Mouse (Mus musculus): Measurements from ENCODE around the gene Rab5b. TPM values are rescaled to one million over a fixed set of nuclear protein-coding genes. Genes with fewer than 3 reads are reported as not detected.
"Not testable (repeated sequence)": the region's sequence is repeated elsewhere in the genome, so short reads cannot be mapped to it uniquely, and the experiment has no call there.

Gene Rab5b
- polyA plus RNA-seq, 1 experiment from 2014 or later: 128 TPM

GRCm38 (mm10) chr10:128731992-128732391, 35.9 kb upstream of the Rab5b start:
- H3K27me3 ChIP-seq (ENCODE audit: control insufficient read depth, insufficient read depth, low read depth, low read length): no peaks in the 10 kb centered on the region
- H3K9me3 ChIP-seq (replicated peaks; ENCODE audit: control insufficient read depth, low read length, poor library complexity, severe bottlenecking): 0 out of 2 replicates have a peak, but pooled peaks cover 2% of the 10 kb centered on the region
- no peaks in the 10 kb centered on the region for H3K4me1 ChIP-seq (ENCODE audit: control insufficient read depth, insufficient read depth, low read length)
- H3K4me2 ChIP-seq (ENCODE audit: low read length): no peak overlapping the region
- H3K4me3 ChIP-seq (ENCODE audit: low read depth, low read length): no peak overlapping the region
- no peaks in the 10 kb centered on the region for H3K36me3 ChIP-seq (ENCODE audit: control insufficient read depth, insufficient read depth, low read length)
- ATAC-seq: no peak
- no peak overlapping the region for H3K27ac ChIP-seq (ENCODE audit: low read length)
- H3K9ac ChIP-seq (ENCODE audit: low read depth, low read length): no peak overlapping the region

DNA sequence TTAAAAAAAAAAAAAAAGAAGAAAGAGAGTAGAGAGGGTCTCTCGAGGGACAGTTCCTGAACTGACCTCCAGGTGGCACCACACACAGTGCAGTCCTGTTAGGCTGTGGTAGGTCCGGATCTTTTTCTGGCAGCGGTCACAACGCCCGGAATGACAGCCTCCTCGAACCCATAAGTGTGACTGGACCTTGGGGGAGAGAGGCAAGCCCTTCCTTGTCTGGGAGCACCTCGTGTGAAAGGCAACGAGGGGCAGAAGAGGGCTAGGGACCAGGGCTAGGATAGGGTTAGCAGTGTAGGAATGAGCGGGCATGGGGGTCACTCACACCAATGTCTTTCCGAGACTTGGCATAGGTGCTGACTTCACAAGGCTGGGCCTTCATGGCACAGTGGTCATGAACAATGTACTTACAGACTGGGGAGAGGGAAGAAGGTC, 35.0 kb upstream of the Rab5b start:
- Histone ChIP-seq H3K36me3 (ENCODE audit: control insufficient read depth, insufficient read depth, low read length) (no peaks in the 10 kb centered on the region), H3K4me2 (ENCODE audit: low read length) (no peak overlapping the region), H3K27ac (ENCODE audit: low read length) (no peak overlapping the region), H3K4me1 (ENCODE audit: control insufficient read depth, insufficient read depth, low read length) (no peaks in the 10 kb centered on the region), H3K27me3 (ENCODE audit: control insufficient read depth, insufficient read depth, low read depth, low read length) (no peaks in the 10 kb centered on the region), H3K9ac (ENCODE audit: low read depth, low read length) (no peak overlapping the region), H3K9me3 (replicated peaks; ENCODE audit: control insufficient read depth, low read length, poor library complexity, severe bottlenecking) (0 out of 2 replicates have a peak, but pooled peaks cover 2% of the 10 kb centered on the region), H3K4me3 (ENCODE audit: low read depth, low read length) (no peak overlapping the region)
- peak; percentile 28; the same call in 1 of the 2 replicates for ATAC-seq
- WGBS: 17% methylated on average over 10 of the region's 10 CpGs

- Histone ChIP-seq H3K4me2 (ENCODE audit: low read length) (no peak overlapping the region), H3K9me3 (replicated peaks; ENCODE audit: control insufficient read depth, low read length, poor library complexity, severe bottlenecking) (0 out of 2 replicates have a peak, but pooled peaks cover 2% of the 10 kb centered on the region), H3K27me3 (ENCODE audit: control insufficient read depth, insufficient read depth, low read depth, low read length) (no peaks in the 10 kb centered on the region), H3K36me3 (ENCODE audit: control insufficient read depth, insufficient read depth, low read length) (no peaks in the 10 kb centered on the region), H3K4me3 (ENCODE audit: low read depth, low read length) (no peak overlapping the region), H3K9ac (ENCODE audit: low read depth, low read length) (no peak overlapping the region), H3K4me1 (ENCODE audit: control insufficient read depth, insufficient read depth, low read length) (no peaks in the 10 kb centered on the region), H3K27ac (ENCODE audit: low read length) (no peak overlapping the region)
- 88% methylated on average over 5 of the region's 5 CpGs for WGBS
- ATAC-seq: no peak
Observed at GRCm38 (mm10) chr10:128728059-128728458, 32.0 kb upstream of the Rab5b start.

- H3K4me2 ChIP-seq (ENCODE audit: low read length); H3K27ac ChIP-seq (ENCODE audit: low read length); H3K36me3 ChIP-seq (ENCODE audit: control insufficient read depth, insufficient read depth, low read length); H3K4me3 ChIP-seq (ENCODE audit: low read depth, low read length); H3K27me3 ChIP-seq (ENCODE audit: control insufficient read depth, insufficient read depth, low read depth, low read length); ATAC-seq; H3K4me1 ChIP-seq (ENCODE audit: control insufficient read depth, insufficient read depth, low read length); H3K9me3 ChIP-seq (replicated peaks; ENCODE audit: control insufficient read depth, low read length, poor library complexity, severe bottlenecking); H3K9ac ChIP-seq (ENCODE audit: low read depth, low read length): not testable (repeated sequence)
- 71% methylated on average over 3 of the region's 4 CpGs for WGBS
Observed at GRCm38 (mm10) chr10:128725466-128725865, 29.4 kb upstream of the Rab5b start.

DNA sequence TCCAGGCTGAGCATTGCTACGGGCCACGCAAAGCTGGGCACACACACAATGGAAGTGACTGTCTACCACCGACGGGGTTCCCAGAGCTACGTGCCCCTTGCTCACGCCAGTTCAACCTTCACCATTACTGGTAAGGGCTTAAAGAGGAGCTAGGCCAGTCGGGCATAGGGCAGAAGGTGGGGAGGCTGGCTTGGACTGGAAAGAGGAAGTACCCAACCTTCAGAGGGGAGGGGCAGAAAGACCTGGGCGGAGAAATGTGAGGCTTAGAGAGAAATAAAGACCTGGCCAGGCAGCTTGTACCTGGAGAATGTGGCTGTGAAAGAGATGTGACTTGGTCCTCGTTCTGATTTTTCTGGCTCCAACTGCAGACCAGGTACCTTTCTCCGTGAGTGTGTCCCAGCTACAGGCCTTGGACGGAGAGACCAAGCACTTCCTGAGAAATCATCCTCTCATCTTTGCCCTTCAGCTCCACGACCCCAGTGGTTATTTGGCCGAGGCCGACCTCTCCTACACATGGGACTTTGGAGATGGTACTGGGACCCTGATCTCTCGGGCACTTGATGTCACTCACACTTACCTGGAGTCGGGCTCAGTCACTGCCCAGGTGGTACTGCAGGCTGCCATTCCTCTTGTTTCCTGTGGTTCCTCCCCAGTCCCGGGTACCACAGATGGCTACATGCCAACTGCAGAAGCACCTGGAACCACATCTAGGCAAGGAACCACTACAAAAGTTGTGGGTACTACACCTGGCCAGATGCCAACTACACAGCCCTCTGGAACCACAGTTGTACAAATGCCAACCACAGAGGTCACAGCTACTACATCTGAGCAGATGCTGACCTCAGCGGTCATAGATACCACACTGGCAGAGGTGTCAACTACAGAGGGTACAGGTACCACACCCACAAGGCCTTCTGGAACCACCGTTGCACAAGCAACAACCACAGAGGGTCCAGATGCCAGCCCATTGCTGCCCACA, 19.8 kb upstream of the Rab5b start:
- no peak overlapping the region for H3K9ac ChIP-seq (ENCODE audit: low read depth, low read length)
- 91% methylated on average over 19 of the region's 19 CpGs for whole genome bisulfite sequencing
- ATAC-seq: no peak
- no peak overlapping the region for H3K4me3 ChIP-seq (ENCODE audit: low read depth, low read length)
- no peaks in the 10 kb centered on the region for H3K36me3 ChIP-seq (ENCODE audit: control insufficient read depth, insufficient read depth, low read length)
- H3K27ac ChIP-seq (ENCODE audit: low read length): no peak overlapping the region
- no peak overlapping the region for H3K4me2 ChIP-seq (ENCODE audit: low read length)
- no peaks in the 10 kb centered on the region for H3K27me3 ChIP-seq (ENCODE audit: control insufficient read depth, insufficient read depth, low read depth, low read length)
- H3K9me3 ChIP-seq (replicated peaks; ENCODE audit: control insufficient read depth, low read length, poor library complexity, severe bottlenecking): no peaks in the 10 kb centered on the region
- no peaks in the 10 kb centered on the region for H3K4me1 ChIP-seq (ENCODE audit: control insufficient read depth, insufficient read depth, low read length)

DNA sequence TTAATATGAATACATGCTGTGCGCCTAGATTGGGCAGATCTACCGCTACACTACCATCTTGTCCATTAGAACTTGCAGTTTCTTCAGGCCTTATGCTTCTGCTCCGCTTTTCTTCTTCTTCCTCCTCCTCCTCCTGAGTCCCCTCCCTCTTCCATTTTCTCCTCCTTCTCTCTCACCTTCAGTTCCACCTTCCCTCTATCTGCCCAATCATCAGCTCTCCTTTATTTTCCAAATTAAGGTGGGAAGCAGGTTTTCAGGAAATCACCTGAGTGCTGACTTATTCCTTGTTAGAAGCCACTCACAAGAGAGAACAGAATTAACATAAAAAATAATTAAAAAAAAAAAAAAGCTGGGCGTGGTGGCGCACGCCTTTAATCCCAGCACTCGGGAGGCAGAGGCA, 15.3 kb upstream of the Rab5b start:
- H3K4me3 ChIP-seq (ENCODE audit: low read depth, low read length); ATAC-seq; H3K4me1 ChIP-seq (ENCODE audit: control insufficient read depth, insufficient read depth, low read length); H3K9ac ChIP-seq (ENCODE audit: low read depth, low read length); H3K27me3 ChIP-seq (ENCODE audit: control insufficient read depth, insufficient read depth, low read depth, low read length); H3K9me3 ChIP-seq (replicated peaks; ENCODE audit: control insufficient read depth, low read length, poor library complexity, severe bottlenecking); H3K36me3 ChIP-seq (ENCODE audit: control insufficient read depth, insufficient read depth, low read length); H3K4me2 ChIP-seq (ENCODE audit: low read length); H3K27ac ChIP-seq (ENCODE audit: low read length): not testable (repeated sequence)
- WGBS: 92% methylated on average over 7 of the region's 7 CpGs

- peaks cover 4% of the 10 kb centered on the region; the same call in 1 of the 2 replicates for H3K4me1 ChIP-seq (ENCODE audit: control insufficient read depth, insufficient read depth, low read length)
- peak overlapping the region; percentile 34; the same call in 1 of the 2 replicates for H3K27ac ChIP-seq (ENCODE audit: low read length)
- no peaks in the 10 kb centered on the region for H3K27me3 ChIP-seq (ENCODE audit: control insufficient read depth, insufficient read depth, low read depth, low read length)
- H3K4me2 ChIP-seq (ENCODE audit: low read length): peak overlapping the region; percentile 88
- ATAC-seq: peak; percentile 49; the same call in 1 of the 2 replicates
- H3K9ac ChIP-seq (ENCODE audit: low read depth, low read length): peak overlapping the region; percentile 14; the same call in 1 of the 2 replicates
- WGBS: 7% methylated on average over 11 of the region's 11 CpGs
- H3K9me3 ChIP-seq (replicated peaks; ENCODE audit: control insufficient read depth, low read length, poor library complexity, severe bottlenecking): no peaks in the 10 kb centered on the region
- no peaks in the 10 kb centered on the region for H3K36me3 ChIP-seq (ENCODE audit: control insufficient read depth, insufficient read depth, low read length)
- peak overlapping the region; percentile 51 for H3K4me3 ChIP-seq (ENCODE audit: low read depth, low read length)
Observed at GRCm38 (mm10) chr10:128705317-128705693, 9.2 kb upstream of the Rab5b start.

DNA sequence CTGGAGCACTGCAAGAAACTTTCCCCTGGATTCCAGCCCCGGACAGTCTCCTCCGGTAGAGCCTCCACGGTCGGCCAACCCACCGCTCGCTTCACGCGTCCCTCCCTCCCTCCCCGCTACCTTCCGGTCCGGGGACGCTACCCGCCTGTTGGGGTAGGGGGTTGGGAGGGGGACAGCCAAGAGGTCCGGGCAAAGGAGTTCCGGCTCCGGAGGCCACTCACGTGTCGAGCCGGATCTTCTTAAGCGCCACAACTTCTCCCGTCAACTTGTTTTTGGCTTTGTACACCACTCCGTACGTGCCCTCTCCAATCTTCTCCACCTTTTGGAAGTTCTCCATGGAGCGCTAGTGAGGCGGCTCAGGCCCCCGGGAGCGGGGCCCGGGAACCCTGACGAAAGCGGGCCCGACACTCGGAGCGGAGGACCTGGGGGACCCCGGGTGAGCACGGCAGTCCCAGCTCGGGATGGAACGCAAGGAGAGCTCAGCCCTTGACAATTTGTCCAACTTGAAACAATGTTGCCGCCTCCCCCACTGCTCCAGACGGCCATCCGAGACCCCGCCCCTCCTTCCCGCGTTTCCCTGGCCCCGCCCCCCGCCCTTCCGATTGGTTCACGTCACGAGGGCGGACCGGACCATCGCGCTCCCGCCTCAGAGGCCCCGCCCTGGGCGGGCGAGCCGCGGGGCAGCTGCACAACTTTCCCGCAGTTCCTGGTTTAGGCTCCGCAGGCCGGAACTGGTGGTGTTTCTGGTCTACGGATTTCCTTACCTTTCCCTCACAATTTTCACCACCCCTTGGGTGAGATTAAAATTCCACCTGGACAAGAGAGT, 8.6 kb upstream of the Rab5b start, which contains the start of gene Cdk2:
Cdk2 (minus strand) TSS at position 541 of the 826 bp plus-strand sequence.
- no peaks in the 10 kb centered on the region for H3K36me3 ChIP-seq (ENCODE audit: control insufficient read depth, insufficient read depth, low read length)
- H3K27ac ChIP-seq (ENCODE audit: low read length): peak within 1 kb of the TSS; percentile 60
- peaks cover 4% of the 10 kb centered on the region; the same call in 1 of the 2 replicates for H3K4me1 ChIP-seq (ENCODE audit: control insufficient read depth, insufficient read depth, low read length)
- under 1% methylated on average over 58 of the region's 62 CpGs for WGBS
- H3K27me3 ChIP-seq (ENCODE audit: control insufficient read depth, insufficient read depth, low read depth, low read length): no peaks in the 10 kb centered on the region
- peak within 1 kb of the TSS; percentile 59 for H3K9ac ChIP-seq (ENCODE audit: low read depth, low read length)
- peak within 1 kb of the TSS; percentile 88 for H3K4me2 ChIP-seq (ENCODE audit: low read length)
- ATAC-seq: peak; percentile 91
- H3K9me3 ChIP-seq (replicated peaks; ENCODE audit: control insufficient read depth, low read length, poor library complexity, severe bottlenecking): no peaks in the 10 kb centered on the region
- H3K4me3 ChIP-seq (ENCODE audit: low read depth, low read length): peak within 1 kb of the TSS; percentile 51
